Mouse (Mus musculus): Measurements from ENCODE around the gene Psmb2.

The Psmb2 gene

DNA sequence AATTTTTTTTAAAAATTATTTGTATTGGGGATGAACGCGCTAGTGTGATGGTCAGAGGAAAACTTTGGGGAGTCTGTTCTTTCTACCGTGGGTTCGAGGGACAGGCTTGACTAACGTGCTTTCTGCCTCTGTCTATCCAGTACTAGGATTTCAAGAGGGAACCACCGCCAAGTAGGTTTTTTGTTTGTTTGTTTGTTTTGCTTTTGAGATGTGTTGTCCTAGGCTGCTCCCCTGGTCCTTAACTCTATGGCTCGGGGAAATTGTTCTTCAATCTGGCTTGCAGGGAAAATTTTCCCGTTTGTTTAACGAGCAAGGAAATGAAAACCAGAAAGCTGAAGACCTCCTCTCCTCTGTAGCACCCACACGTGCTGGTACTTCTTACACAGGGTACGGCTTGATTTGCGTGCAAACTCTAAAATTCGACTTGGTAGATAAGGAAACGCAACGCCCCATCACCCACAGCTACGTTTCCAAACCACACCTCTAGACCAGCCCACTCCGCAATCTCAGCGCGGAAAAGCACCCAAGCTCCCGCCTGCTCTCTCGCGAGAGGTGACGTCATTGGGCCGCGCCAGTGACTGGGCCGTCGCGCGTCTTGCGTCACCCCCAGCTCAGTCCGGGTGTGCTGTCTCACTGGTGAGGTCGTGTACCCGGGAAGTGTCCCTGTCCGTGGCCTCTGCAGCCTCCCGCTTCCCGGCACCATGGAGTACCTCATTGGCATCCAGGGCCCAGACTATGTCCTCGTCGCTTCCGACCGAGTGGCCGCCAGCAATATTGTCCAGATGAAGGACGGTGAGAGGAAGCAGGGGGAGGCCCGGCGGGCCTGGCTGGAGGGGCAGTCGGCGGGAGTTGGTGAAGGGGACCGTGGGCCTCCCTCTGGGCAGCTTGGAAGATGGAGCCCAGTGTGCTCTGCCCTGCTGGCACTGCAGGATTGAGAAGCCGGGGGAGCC is at the start of gene Psmb2:
TSS of gene Psmb2 (plus strand) at position 577 of the 950 bp plus-strand sequence.
- DNase-seq (ENCODE audit: low spot score): peak; percentile 98

DNA sequence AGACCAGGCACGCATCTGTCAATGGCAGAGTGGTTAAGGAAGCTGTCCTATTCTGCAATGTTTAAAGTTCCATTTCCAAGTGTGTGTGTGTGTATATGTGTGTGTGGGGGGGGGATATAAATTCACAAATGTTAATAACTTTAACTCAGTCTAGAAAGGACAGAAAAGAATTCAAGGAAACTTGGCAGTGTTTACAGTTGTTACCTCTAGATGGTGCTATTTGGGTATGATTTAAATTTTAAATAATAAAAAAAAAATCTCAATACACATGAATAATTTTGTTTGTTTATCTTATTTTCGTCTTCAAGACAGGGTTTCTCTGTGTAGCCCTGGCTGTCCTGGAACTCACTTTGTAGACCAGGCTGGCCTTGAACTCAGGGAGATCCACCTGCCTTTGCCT is 45.5 kb upstream of the Psmb2 start:
- DNase-seq (ENCODE audit: low spot score): no peak

GRCm38 (mm10) chr4:126632668-126633067 is 44.8 kb upstream of the Psmb2 start:
- no peak for DNase-seq (ENCODE audit: low spot score)

DNA sequence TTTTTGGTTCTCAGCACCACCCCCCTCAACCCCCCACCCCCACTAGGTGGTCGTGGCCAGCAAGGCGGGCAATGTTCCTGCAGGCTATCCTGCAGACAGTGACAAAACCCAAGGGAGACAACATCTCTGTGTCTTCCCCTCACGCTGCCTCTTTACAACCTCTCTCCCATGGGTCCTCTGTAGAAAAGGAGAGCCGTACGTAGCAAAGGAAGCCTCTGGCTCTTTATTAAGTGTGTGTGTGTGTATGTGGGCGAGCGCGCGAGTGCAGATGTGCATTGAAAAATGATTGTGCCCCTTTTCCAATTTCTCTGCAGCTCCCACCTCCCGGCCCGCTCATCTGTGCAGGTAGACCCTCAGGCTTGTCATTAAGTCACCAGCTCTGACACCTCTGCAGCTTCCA is 41.1 kb upstream of the Psmb2 start:
- no peak for DNase-seq (ENCODE audit: low spot score)

GRCm38 (mm10) chr4:126637446-126637845 is 40.0 kb upstream of the Psmb2 start:
- DNase-seq (ENCODE audit: low spot score): no peak

GRCm38 (mm10) chr4:126639339-126639738 is 38.1 kb upstream of the Psmb2 start:
- no peak for DNase-seq (ENCODE audit: low spot score)

DNA sequence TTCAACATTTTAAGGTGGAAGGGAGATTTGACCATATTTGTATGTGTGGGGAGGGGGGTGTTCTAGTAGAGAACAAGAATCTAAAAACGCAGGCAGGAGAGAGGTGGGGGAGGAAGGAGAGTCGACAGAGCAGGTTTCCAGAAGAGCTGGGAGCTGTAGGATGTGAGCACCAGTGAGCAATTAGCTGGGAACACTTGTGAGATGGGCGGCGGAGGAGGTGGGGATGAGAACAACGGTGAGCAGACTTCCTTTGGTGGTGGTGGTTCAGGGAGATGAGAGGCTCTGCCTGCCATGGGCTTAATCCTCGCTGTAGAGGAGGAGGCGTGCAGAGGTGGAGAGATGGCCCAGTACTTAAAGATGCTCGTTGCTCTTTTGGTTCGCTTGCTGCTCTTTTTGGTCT is 35.5 kb upstream of the Psmb2 start:
- no peak for DNase-seq (ENCODE audit: low spot score)

- no peak for DNase-seq (ENCODE audit: low spot score)
These were observed 33.6 kb upstream of the Psmb2 start for GRCm38 (mm10) chr4:126643815-126644214.

DNA sequence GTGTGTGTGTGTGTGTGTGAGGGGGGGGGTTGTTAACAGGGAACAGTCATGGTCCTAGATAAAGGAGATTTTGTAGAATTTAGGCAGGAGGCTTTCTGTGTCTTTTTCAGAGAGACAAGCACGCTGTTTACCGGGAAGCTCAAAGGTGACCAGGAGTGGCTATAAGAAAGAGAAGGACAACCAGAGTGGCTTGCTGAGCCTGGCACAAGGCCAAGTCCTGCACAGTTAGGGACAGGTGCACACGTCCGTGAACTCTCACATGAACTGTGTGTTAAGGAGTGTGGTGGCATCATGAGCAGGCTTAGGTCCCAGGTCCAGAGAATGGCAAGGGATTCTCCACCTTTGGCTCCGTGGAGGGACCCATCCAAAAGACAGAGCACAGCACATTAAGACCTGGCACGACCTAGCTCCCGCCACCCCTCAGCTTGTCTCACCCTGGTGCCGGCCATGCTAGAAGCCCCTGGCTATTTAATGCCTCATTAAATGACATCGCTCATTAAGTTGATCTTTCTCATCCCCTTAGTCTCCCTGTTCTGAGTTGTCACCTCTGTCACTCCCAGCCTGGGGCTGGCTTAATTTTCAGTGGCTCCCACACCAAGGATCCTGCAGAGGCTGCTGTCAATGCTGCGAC is 33.0 kb upstream of the Psmb2 start:
- DNase-seq (ENCODE audit: low spot score): no peak

- no peak for DNase-seq (ENCODE audit: low spot score)
These were observed 29.2 kb upstream of the Psmb2 start for GRCm38 (mm10) chr4:126647996-126648910.

DNA sequence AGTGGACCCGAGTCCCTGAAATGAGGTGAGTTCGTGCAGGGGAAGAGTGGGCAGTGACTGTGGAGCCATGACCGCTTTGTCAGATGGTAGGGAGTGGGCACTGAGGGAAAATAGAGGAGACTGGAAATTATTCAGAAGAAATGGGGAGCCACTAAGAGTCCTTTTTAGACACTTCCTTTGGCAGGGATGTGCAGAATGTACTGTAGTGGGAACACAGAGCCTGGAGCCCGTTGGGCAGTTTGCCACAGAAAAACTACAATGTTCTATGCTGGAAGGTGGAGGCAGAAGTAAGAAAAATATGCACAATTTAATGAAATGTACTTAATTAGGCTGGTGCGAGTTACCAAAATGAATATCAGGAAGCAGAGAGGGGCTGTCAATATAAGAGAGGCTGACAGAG is 24.3 kb upstream of the Psmb2 start:
- no peak for DNase-seq (ENCODE audit: low spot score)

DNA sequence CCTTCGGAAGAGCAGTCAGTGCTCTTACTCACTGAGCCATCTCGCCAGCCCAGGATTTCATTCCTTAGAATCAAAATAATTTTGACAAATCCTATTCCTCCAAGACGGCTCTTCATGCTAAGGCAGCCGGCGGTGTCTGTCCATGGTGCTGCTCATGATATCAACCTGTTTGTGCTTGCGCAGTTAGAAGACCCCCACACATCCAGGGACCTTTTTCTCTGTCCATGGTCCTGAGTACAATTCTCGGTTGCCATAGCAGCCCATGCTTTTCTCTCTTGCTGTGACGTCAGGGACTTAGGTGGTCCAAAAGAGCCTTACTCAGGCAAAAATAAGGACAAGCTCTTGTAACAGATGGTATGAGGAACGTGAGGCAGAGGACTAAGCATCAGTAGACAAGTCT is 22.1 kb upstream of the Psmb2 start:
- DNase-seq (ENCODE audit: low spot score): no peak

GRCm38 (mm10) chr4:126661249-126661648 is 16.2 kb upstream of the Psmb2 start:
- DNase-seq (ENCODE audit: low spot score): no peak

GRCm38 (mm10) chr4:126667075-126667474 is 10.4 kb upstream of the Psmb2 start:
- no peak for DNase-seq (ENCODE audit: low spot score)

DNA sequence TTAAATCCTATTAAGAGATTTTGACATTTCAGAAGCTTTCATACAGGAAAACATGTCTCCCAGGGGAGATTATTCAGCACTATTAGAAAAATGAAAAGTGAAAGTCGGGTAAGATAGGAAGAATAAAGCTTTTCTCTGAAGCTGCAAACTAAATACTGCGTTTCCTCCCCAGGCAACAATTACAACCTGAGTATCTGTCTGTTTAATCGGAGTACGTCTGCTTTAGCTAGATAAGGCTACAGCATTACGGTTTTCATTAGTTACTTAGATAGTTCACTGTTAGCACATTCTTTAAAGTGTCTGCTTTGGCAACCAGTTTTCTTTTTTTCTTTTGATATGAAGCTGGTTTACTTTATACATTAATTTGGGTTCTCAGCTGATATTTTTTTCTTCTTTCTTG is 4.9 kb downstream of the Psmb2 start:
- no peak for DNase-seq (ENCODE audit: low spot score)

DNA sequence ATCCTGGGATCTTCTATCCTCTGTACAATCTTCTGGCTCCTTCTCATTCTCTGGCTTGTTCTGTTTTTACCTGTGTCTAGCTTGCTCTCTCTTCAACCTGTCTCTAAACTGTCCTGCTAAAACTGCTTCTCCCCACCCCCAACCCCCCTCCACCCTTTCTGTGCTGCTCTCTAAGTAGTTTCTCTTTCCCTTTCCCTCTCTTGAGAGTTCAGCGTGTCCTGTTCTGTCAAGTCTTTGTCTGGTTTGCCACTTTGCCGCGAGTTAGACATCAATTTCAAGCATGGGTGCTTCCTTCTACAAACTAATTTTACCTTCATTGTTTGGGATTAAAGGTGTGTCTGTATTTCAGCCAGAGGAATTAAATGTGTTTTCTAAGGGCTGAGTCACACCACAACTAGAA is 5.7 kb downstream of the Psmb2 start:
- DNase-seq (ENCODE audit: low spot score): no peak

- DNase-seq (ENCODE audit: low spot score): no peak
These were observed 12.0 kb downstream of the Psmb2 start for GRCm38 (mm10) chr4:126689457-126689856.

DNA sequence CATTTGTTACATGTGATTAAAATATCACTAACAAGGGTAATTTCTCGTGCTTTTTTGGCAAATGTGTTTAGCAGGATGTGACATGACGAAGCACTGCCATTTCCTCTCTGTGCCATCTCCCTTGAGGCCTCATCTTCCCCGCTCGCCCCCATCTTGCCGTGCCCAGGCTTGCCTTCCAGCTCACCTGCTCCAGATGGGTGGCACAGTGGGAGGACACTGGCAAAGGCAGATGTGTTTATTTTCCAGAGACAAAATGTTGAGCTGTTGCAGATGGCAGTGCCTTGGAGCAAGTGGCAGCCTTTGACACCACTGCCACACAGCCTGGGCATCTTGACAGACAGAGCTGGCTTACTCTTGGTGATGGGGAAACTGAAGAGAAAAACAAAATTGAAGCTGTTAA is 15.6 kb downstream of the Psmb2 start:
- no peak for DNase-seq (ENCODE audit: low spot score)

DNA sequence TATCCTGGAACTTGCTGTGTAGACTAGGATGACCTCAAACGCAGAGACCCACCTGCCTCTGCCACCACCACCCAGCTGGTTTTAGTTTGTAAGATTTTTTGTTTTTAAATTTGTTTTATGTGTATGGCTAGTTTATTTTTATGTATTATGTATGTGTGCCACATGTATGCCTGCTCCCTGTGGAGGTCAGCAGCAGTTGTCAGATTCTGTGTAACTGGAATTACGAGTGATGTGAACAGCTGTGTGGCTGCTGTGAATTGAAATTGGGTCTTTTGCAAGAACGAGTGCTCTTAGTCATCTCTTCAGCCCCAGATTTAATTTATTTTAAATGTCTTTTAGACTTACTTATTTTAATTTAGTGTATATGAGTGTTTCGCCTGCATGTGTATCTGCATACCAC is 19.5 kb downstream of the Psmb2 start:
- DNase-seq (ENCODE audit: low spot score): no peak

DNA sequence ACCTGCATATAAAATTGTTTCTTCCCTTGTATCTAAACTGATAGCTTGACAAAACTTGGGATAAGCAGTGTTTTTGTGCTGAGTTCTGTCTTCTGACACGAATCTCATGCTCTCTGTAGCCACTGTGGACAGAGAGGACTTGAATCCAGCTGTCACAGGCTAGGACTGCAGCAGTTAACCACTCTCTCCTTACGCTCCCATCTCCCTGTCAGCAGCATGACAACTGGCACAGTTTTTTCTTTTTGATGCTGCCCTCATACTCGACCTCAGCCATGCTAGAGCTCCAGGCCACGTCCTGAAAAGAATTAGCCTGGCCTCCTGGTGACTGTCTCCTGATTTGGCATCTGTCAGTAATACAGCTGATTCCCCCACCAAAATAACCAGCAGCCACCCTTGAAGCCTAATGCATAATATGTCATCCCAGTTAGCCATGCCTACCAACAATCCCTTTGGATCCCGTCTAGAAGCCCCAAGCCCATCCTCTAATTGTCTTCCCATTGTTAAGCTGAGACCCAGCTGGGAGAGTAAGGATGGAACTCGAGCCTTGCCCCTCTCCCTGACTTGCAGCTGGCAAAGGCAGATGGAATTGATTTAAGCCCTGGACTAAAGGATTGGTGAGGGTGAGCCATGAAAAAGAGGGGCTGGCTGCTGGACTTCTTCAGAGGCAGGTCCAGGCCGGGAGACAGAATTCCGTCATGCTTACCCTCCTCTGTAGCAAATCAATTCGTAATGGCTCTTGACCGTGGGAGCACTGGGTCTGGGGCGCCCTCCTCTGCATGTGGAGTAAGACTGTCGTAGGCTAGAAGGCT is 29.4 kb downstream of the Psmb2 start:
- no peak for DNase-seq (ENCODE audit: low spot score)

DNA sequence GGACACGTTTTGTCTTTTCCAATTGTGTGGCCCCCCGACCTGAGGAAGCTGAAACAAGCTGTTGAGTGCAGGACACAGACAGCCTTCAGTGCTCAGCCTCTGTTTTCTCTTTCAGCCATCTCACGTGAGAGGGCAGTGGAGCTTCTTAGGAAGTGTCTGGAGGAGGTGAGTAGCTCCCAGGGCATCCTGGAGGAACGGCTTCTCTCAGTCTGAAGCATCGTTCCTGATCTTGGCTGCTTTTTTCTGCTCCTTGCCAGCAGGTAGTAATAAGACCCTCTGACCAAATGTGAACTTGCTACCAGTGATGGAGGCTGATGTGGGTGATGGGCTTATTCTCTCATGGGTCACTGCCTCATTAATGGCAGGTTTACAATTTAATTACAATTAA is 30.0 kb downstream of the Psmb2 start:
- DNase-seq (ENCODE audit: low spot score): no peak

DNA sequence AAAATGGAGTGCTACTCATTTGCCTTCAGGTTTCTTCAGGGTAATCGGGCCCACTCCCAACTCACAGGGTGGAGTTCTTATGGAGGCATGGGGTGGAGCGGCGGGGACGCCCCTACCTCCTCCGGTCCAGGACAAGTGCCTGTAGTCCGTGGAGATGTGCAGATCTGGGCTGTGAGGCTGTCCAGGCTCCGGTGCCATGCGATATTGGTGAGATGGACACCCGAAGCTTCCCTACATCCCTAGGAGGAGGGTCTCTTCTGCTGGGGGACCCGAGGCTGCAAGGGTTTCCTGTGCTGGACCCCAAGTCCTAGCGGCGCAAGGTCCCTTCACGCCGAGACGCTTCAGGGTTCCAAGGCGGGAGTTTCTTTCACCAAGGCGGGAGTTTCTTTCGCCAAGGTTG is 54.7 kb downstream of the Psmb2 start:
- no peak for DNase-seq (ENCODE audit: low spot score)

Measured in T-cell, adult 2 months (primary cell).